Mouse (Mus musculus) C2C12 (cell line): ENCODE results near the gene Irf4. TPM values are rescaled to one million over a fixed set of nuclear protein-coding genes. Genes with fewer than 3 reads are reported as not detected.

ENCODE experiments used
- H3K27me3 ChIP-seq: one replicate; pipeline ENCODE4 v1.6.1; 2011; ENCODE audit not compliant: control insufficient read depth, insufficient read depth, insufficient read length
- H3K36me3 ChIP-seq: one replicate; pipeline ENCODE4 v1.6.1; 2011; ENCODE audit not compliant: control insufficient read depth, insufficient read depth
- H3K4me3 ChIP-seq: one replicate; pipeline ENCODE4 v1.5.1; 2011; ENCODE audit warnings: mild to moderate bottlenecking, control low read depth; ENCODE audit not compliant: poor library complexity, insufficient read depth, severe bottlenecking
- H3K79me2 ChIP-seq: one replicate; pipeline ENCODE4 v1.6.1; 2011; ENCODE audit not compliant: control insufficient read depth, insufficient read depth
- H3K79me3 ChIP-seq: one replicate; pipeline ENCODE4 v1.6.1; 2011; ENCODE audit warnings: low read depth, control low read depth
- H3ac ChIP-seq: one replicate; pipeline ENCODE3; 2011; ENCODE audit warnings: low read depth; ENCODE audit not compliant: control insufficient read depth, insufficient read length
- CEBPB ChIP-seq: IDR thresholded peaks from one replicate; pipeline ENCODE4 v1.6.1; 2011; ENCODE audit warnings: low read depth, mild to moderate bottlenecking, control low read depth, moderate library complexity
- CTCF ChIP-seq: IDR thresholded peaks from one replicate; pipeline ENCODE4 v1.5.1; 2011; ENCODE audit not compliant: control insufficient read depth, insufficient read depth, insufficient read length
- FOSL1 ChIP-seq: IDR thresholded peaks from one replicate; pipeline ENCODE4 v1.8.0; 2011; ENCODE audit warnings: mild to moderate bottlenecking, low read length; ENCODE audit not compliant: poor library complexity, insufficient read depth, severe bottlenecking
- MAX ChIP-seq: IDR thresholded peaks from one replicate; pipeline ENCODE4 v1.6.1; 2011; ENCODE audit warnings: mild to moderate bottlenecking, control low read depth
- MYOD1 ChIP-seq: IDR thresholded peaks from one replicate; pipeline ENCODE4 v1.6.1; 2011; ENCODE audit warnings: low read depth; ENCODE audit not compliant: control insufficient read depth, insufficient read length
- MYOG ChIP-seq: IDR thresholded peaks from one replicate; pipeline ENCODE4 v1.6.1; 2011; ENCODE audit not compliant: control insufficient read depth, insufficient read length; ENCODE audit errors: extremely low read depth
- USF1 ChIP-seq: IDR thresholded peaks from one replicate; pipeline ENCODE4 v1.6.1; 2011; ENCODE audit warnings: low read depth, mild to moderate bottlenecking, control low read depth, moderate library complexity
- polyA plus RNA-seq: library from polyadenylated mRNA; unstranded; fragments of >200 nt; fragmentation: generic; extraction: Trizol; gene quantifications from one replicate; pipeline ENCODE4 v1.2.1, GENCODE M21; 2012; ENCODE audit warnings: missing spikeins

Gene Irf4
- polyA plus RNA-seq, 1 experiment: not detected

DNA sequence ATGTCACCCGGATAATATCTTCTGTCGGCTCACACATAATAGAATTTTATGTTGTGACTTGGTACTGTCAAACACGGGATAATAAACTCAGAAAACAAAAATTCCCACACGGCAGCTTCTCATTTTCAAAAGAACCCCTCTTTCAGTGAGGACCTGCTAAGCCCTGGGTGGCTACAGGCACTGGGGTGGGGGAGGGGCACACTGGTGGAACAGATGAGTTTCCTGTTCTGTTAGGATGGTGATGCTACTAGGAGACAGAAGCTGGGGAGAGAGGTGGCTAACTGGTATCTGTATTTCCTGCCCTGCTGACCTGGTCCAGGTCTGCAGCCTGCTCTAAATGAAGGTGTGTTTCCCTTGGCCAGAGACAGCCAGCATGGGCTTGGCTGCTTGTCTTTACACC is 52.9 kb downstream of the Irf4 start:
- Histone ChIP-seq H3K79me3 (no peaks in the 10 kb centered on the region), H3K4me3 (no peak overlapping the region), H3K27me3 (no peaks in the 10 kb centered on the region), H3K36me3 (no peaks in the 10 kb centered on the region), H3ac (no peak overlapping the region), H3K79me2 (no peaks in the 10 kb centered on the region)
- TF ChIP-seq USF1 (no peak), MYOD1 (no peak), MAX (no peak), FOSL1 (no peak), MYOG (no peak), CTCF (no peak), CEBPB (no peak)

DNA sequence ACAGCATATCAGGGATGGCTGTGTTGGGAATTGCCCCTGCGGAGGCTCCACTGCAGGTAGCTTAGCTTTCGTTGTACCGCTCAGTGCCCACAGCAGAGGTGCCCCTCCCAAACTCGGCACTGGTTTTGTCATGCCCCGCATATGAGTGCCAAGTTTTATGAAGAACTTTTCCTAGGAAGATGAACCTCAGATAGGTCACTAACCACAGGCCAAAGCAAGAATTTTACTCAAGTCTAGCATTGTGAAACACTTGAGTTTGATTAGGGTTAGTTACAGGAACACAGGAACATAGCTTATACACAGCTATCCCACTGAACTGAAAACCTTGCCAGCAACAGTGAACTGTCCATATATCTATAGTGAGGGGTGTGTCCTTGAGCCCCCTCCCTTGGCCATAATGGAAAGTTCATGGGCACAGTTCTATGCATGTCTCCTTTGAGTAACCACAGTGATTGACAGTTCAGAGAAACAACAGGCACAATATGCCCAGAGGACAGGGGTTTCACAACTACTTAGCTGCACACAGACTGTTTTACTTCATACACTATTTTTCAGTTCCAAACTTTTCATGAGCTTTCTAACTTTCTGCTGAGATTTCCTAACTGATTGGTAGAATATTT is 53.4 kb downstream of the Irf4 start:
- H3K79me2 ChIP-seq: no peaks in the 10 kb centered on the region
- H3K27me3 ChIP-seq: no peaks in the 10 kb centered on the region
- H3K4me3 ChIP-seq: no peak overlapping the region
- H3K79me3 ChIP-seq: no peaks in the 10 kb centered on the region
- no peak for TF ChIP-seq MAX
- no peak for TF ChIP-seq USF1
- no peak for TF ChIP-seq MYOG
- no peak for TF ChIP-seq MYOD1
- no peak for TF ChIP-seq FOSL1
- no peak for TF ChIP-seq CTCF
- no peak for TF ChIP-seq CEBPB
- no peak overlapping the region for H3ac ChIP-seq
- H3K36me3 ChIP-seq: no peaks in the 10 kb centered on the region

GRCm38 (mm10) chr13:30809240-30809639 is 60.2 kb downstream of the Irf4 start:
- no peaks in the 10 kb centered on the region for H3K79me3 ChIP-seq
- H3K36me3 ChIP-seq: no peaks in the 10 kb centered on the region
- no peak overlapping the region for H3ac ChIP-seq
- no peaks in the 10 kb centered on the region for H3K79me2 ChIP-seq
- no peak overlapping the region for H3K4me3 ChIP-seq
- H3K27me3 ChIP-seq: no peaks in the 10 kb centered on the region
- TF ChIP-seq FOSL1 (no peak), MAX (no peak), MYOG (no peak), CTCF (no peak), CEBPB (no peak), USF1 (no peak), MYOD1 (no peak)

- no peak overlapping the region for H3K4me3 ChIP-seq
- no peaks in the 10 kb centered on the region for H3K27me3 ChIP-seq
- TF ChIP-seq FOSL1 (no peak), USF1 (no peak), MAX (no peak), CEBPB (no peak)
- no peaks in the 10 kb centered on the region for H3K79me3 ChIP-seq
- peaks cover 14% of the 10 kb centered on the region for H3K36me3 ChIP-seq
- H3K79me2 ChIP-seq: no peaks in the 10 kb centered on the region
- no peak overlapping the region for H3ac ChIP-seq
Observed at GRCm38 (mm10) chr13:30813464-30813863, 64.4 kb downstream of the Irf4 start.

GRCm38 (mm10) chr13:30814256-30814655 is 65.2 kb downstream of the Irf4 start:
- TF ChIP-seq MYOG: no peak
- TF ChIP-seq CTCF: no peak
- TF ChIP-seq USF1: no peak
- TF ChIP-seq MAX: no peak
- no peak for TF ChIP-seq FOSL1
- TF ChIP-seq MYOD1: no peak
- no peak overlapping the region for H3K4me3 ChIP-seq
- no peaks in the 10 kb centered on the region for H3K27me3 ChIP-seq
- peaks cover 14% of the 10 kb centered on the region for H3K36me3 ChIP-seq
- H3K79me2 ChIP-seq: no peaks in the 10 kb centered on the region
- H3K79me3 ChIP-seq: no peaks in the 10 kb centered on the region
- H3ac ChIP-seq: no peak overlapping the region

Other genes with a start within 250 kb of the Irf4 start
- gene Uqcrfs1, start 203.9 kb upstream of the Irf4 start, polyA plus RNA-seq: 160 TPM
- gene Dusp22, start 89.2 kb upstream of the Irf4 start, polyA plus RNA-seq: 4.5 TPM
- 0.06 TPM for gene Hus1b, start 198.5 kb downstream of the Irf4 start, polyA plus RNA-seq
- 10.8 TPM for gene Exoc2, start 224.9 kb downstream of the Irf4 start, polyA plus RNA-seq
- 0.02 TPM for gene Gm5447, start 225.0 kb downstream of the Irf4 start, polyA plus RNA-seq